Mouse (Mus musculus) liver, embryonic 13.5 days (tissue): Measurements from ENCODE around the gene Cdkl4. TPM values are rescaled to one million over a fixed set of nuclear protein-coding genes. Genes with fewer than 3 reads are reported as not detected.
"Not testable (repeated sequence)": the region's sequence is repeated elsewhere in the genome, so short reads cannot be mapped to it uniquely, and the experiment has no call there.

ENCODE experiments used
- ATAC-seq: fragments of 200-750 bp; cut with Nextera tagmentation; 2 replicates; pipeline ENCODE4 v1.8.0; 2017; ENCODE audit warnings: low read depth, mild to moderate bottlenecking, moderate number of reproducible peaks, moderate library complexity
- DNase-seq: peaks from one replicate; pipeline ENCODE4 v3.0.0; 2022
- H3K27ac ChIP-seq: fragments of 300-500 bp; sonication (generic); 2 replicates; pipeline ENCODE4 v1.5.1; 2015; ENCODE audit warnings: moderate library complexity, mild to moderate bottlenecking, inconsistent platforms
- H3K27me3 ChIP-seq: fragments of 300-500 bp; sonication (generic); 2 replicates; pipeline ENCODE4 v1.6.1; 2015; ENCODE audit warnings: mild to moderate bottlenecking, inconsistent platforms
- H3K36me3 ChIP-seq: fragments of 300-500 bp; sonication (generic); 2 replicates; pipeline ENCODE4 v1.6.1; 2015; ENCODE audit warnings: mild to moderate bottlenecking, inconsistent platforms
- H3K4me1 ChIP-seq: fragments of 300-500 bp; sonication (generic); replicated peaks from 2 replicates; pipeline ENCODE4 v1.6.1; 2015; ENCODE audit warnings: inconsistent platforms
- H3K4me2 ChIP-seq: fragments of 300-500 bp; sonication (generic); 2 replicates; pipeline ENCODE4 v1.6.1; 2015; ENCODE audit warnings: inconsistent platforms, mild to moderate bottlenecking, moderate library complexity
- H3K4me3 ChIP-seq: fragments of 300-500 bp; sonication (generic); replicated peaks from 2 replicates; pipeline ENCODE4 v1.5.1; 2015; ENCODE audit warnings: mild to moderate bottlenecking, inconsistent platforms
- H3K9ac ChIP-seq: fragments of 300-500 bp; sonication (generic); 2 replicates; pipeline ENCODE4 v1.6.1; 2015; ENCODE audit warnings: mild to moderate bottlenecking, inconsistent platforms
- H3K9me3 ChIP-seq: fragments of 300-500 bp; sonication (generic); replicated peaks from 2 replicates; pipeline ENCODE4 v1.6.1; 2016; ENCODE audit warnings: inconsistent platforms
- WGBS: fragments of 180-500 bp; shearing (Covaris S2); methylation state at CpG from one replicate; pipeline ENCODE4 v1.1.7; 2015; ENCODE audit not compliant: insufficient replicate concordance; 5-methylcytosine and 5-hydroxymethylcytosine counted together
- polyA plus RNA-seq: library from polyadenylated mRNA; unstranded; fragments of >200 nt; fragmentation: Nextera tagmentation; extraction: Ambion mirVana; gene quantifications from 2 replicates; pipeline ENCODE4 v1.2.1, GENCODE M21; 2015

Gene Cdkl4
- polyA plus RNA-seq, 1 experiment from 2014 or later: 0.15 TPM

GRCm38 (mm10) chr17:80563762-80564610 is 13.6 kb downstream of the Cdkl4 start:
- 73% methylated on average over 27 of the region's 27 CpGs for WGBS
- not testable (repeated sequence) for H3K9me3 ChIP-seq, H3K4me2 ChIP-seq, H3K27me3 ChIP-seq, H3K9ac ChIP-seq, H3K36me3 ChIP-seq, DNase-seq, ATAC-seq
- Histone ChIP-seq H3K4me3 (peak overlapping the region; percentile 17), H3K27ac (peak overlapping the region; percentile 69), H3K4me1 (peaks cover 10% of the 10 kb centered on the region; the same call in 1 of the 2 replicates)

- H3K27me3 ChIP-seq: no peaks in the 10 kb centered on the region
- WGBS: 79% methylated on average over 5 of the region's 5 CpGs
- peaks cover 3% of the 10 kb centered on the region; the same call in 1 of the 2 replicates for H3K9me3 ChIP-seq
- H3K4me1 ChIP-seq: peaks cover 10% of the 10 kb centered on the region; the same call in 1 of the 2 replicates
- no peak overlapping the region for H3K27ac ChIP-seq
- DNase-seq (no peak), ATAC-seq (no peak)
- no peak overlapping the region for H3K4me3 ChIP-seq
- H3K36me3 ChIP-seq: 0 out of 2 replicates have a peak, but pooled peaks cover 7% of the 10 kb centered on the region
- H3K9ac ChIP-seq: no peak overlapping the region
- H3K4me2 ChIP-seq: no peak overlapping the region
Observed at GRCm38 (mm10) chr17:80562792-80563191, 14.8 kb downstream of the Cdkl4 start.

GRCm38 (mm10) chr17:80560669-80561401 is 16.8 kb downstream of the Cdkl4 start:
- ATAC-seq (no peak; the same call in 1 of the 2 replicates), DNase-seq (peak; percentile 33)
- 0 out of 2 replicates have a peak, but pooled peaks cover 7% of the 10 kb centered on the region for H3K36me3 ChIP-seq
- no peaks in the 10 kb centered on the region for H3K27me3 ChIP-seq
- peak overlapping the region; percentile 16 for H3K4me2 ChIP-seq
- no peak overlapping the region for H3K27ac ChIP-seq
- H3K4me1 ChIP-seq: peaks cover 10% of the 10 kb centered on the region; the same call in 1 of the 2 replicates
- H3K9ac ChIP-seq: no peak overlapping the region
- H3K9me3 ChIP-seq: peaks cover 3% of the 10 kb centered on the region; the same call in 1 of the 2 replicates
- WGBS: 19% methylated on average over 12 of the region's 12 CpGs
- H3K4me3 ChIP-seq: no peak overlapping the region

- no peaks in the 10 kb centered on the region for H3K36me3 ChIP-seq
- H3K27ac ChIP-seq: 0 out of 2 replicates have a peak overlapping the region, but pooled peaks have one; percentile 29
- H3K27me3 ChIP-seq: no peaks in the 10 kb centered on the region
- H3K4me2 ChIP-seq: no peak overlapping the region
- peaks cover 10% of the 10 kb centered on the region; the same call in 1 of the 2 replicates for H3K4me1 ChIP-seq
- ATAC-seq: peak; percentile 47; the same call in 1 of the 2 replicates
- no peak overlapping the region for H3K9ac ChIP-seq
- DNase-seq: no peak
- H3K4me3 ChIP-seq: no peak overlapping the region
- no peaks in the 10 kb centered on the region for H3K9me3 ChIP-seq
- WGBS: 63% methylated on average over 4 of the region's 4 CpGs
Observed at GRCm38 (mm10) chr17:80559745-80560144, 17.9 kb downstream of the Cdkl4 start.

- H3K9me3 ChIP-seq: no peaks in the 10 kb centered on the region
- no peak for ATAC-seq
- H3K27ac ChIP-seq: peak overlapping the region; percentile 75
- no peaks in the 10 kb centered on the region for H3K36me3 ChIP-seq
- 28% methylated on average over 11 of the region's 11 CpGs for WGBS
- no peak overlapping the region for H3K4me3 ChIP-seq
- no peak for DNase-seq
- peak overlapping the region; percentile 38 for H3K4me2 ChIP-seq
- H3K27me3 ChIP-seq: no peaks in the 10 kb centered on the region
- peaks cover 10% of the 10 kb centered on the region; the same call in 1 of the 2 replicates for H3K4me1 ChIP-seq
- 0 out of 2 replicates have a peak overlapping the region, but pooled peaks have one; percentile 22 for H3K9ac ChIP-seq
Observed at GRCm38 (mm10) chr17:80559050-80559449, 18.6 kb downstream of the Cdkl4 start.

GRCm38 (mm10) chr17:80558583-80558982 is 19.0 kb downstream of the Cdkl4 start:
- DNase-seq (no peak), ATAC-seq (peak; percentile 29; the same call in 1 of the 2 replicates)
- no peak overlapping the region for H3K4me3 ChIP-seq
- 0 out of 2 replicates have a peak overlapping the region, but pooled peaks have one; percentile 22 for H3K9ac ChIP-seq
- no peaks in the 10 kb centered on the region for H3K36me3 ChIP-seq
- no peaks in the 10 kb centered on the region for H3K27me3 ChIP-seq
- H3K27ac ChIP-seq: peak overlapping the region; percentile 75
- 73% methylated on average over 14 of the region's 14 CpGs for WGBS
- no peaks in the 10 kb centered on the region for H3K9me3 ChIP-seq
- peaks cover 10% of the 10 kb centered on the region; the same call in 1 of the 2 replicates for H3K4me1 ChIP-seq
- H3K4me2 ChIP-seq: peak overlapping the region; percentile 38

- no peaks in the 10 kb centered on the region for H3K9me3 ChIP-seq
- H3K4me3 ChIP-seq: no peak overlapping the region
- H3K36me3 ChIP-seq: no peaks in the 10 kb centered on the region
- H3K4me1 ChIP-seq: peaks cover 18% of the 10 kb centered on the region
- no peak for ATAC-seq
- no peak overlapping the region for H3K9ac ChIP-seq
- DNase-seq: no peak
- no peaks in the 10 kb centered on the region for H3K27me3 ChIP-seq
- no peak overlapping the region for H3K27ac ChIP-seq
- no peak overlapping the region for H3K4me2 ChIP-seq
- WGBS: 79% methylated on average over 5 of the region's 5 CpGs
Observed at GRCm38 (mm10) chr17:80557461-80557860, 20.2 kb downstream of the Cdkl4 start.

- DNase-seq: peak; percentile 70
- Histone ChIP-seq H3K9me3 (no peaks in the 10 kb centered on the region), H3K4me2 (peak overlapping the region; percentile 72), H3K36me3 (no peaks in the 10 kb centered on the region), H3K27me3 (no peaks in the 10 kb centered on the region), H3K9ac (peak overlapping the region; percentile 73), H3K4me3 (peak overlapping the region; percentile 69), H3K4me1 (peaks cover 7% of the 10 kb centered on the region), H3K27ac (no peak overlapping the region; the same call in 1 of the 2 replicates)
- peak; percentile 82 for ATAC-seq
- 3% methylated on average over 35 of the region's 35 CpGs for WGBS
Observed at GRCm38 (mm10) chr17:80553318-80554270, 24.0 kb downstream of the Cdkl4 start.

- peak overlapping the region; percentile 39; the same call in 1 of the 2 replicates for H3K27ac ChIP-seq
- peak overlapping the region; percentile 69 for H3K4me3 ChIP-seq
- H3K4me1 ChIP-seq: peaks cover 7% of the 10 kb centered on the region
- H3K36me3 ChIP-seq: no peaks in the 10 kb centered on the region
- 49% methylated on average over 4 of the region's 4 CpGs for WGBS
- H3K4me2 ChIP-seq: peak overlapping the region; percentile 72
- no peaks in the 10 kb centered on the region for H3K9me3 ChIP-seq
- ATAC-seq: no peak
- no peaks in the 10 kb centered on the region for H3K27me3 ChIP-seq
- no peak for DNase-seq
- H3K9ac ChIP-seq: no peak overlapping the region
Observed at GRCm38 (mm10) chr17:80552653-80553052, 25.0 kb downstream of the Cdkl4 start.

GRCm38 (mm10) chr17:80550981-80551380 is 26.6 kb downstream of the Cdkl4 start:
- DNase-seq: no peak
- no peak for ATAC-seq
- H3K36me3 ChIP-seq: no peaks in the 10 kb centered on the region
- H3K9me3 ChIP-seq: no peaks in the 10 kb centered on the region
- no peak overlapping the region for H3K9ac ChIP-seq
- peaks cover 7% of the 10 kb centered on the region for H3K4me1 ChIP-seq
- no peak overlapping the region for H3K4me3 ChIP-seq
- H3K27ac ChIP-seq: no peak overlapping the region
- 79% methylated on average over 15 of the region's 15 CpGs for WGBS
- H3K4me2 ChIP-seq: no peak overlapping the region
- no peaks in the 10 kb centered on the region for H3K27me3 ChIP-seq
